Mouse (Mus musculus) gastrocnemius, postnatal 25 days (tissue): ENCODE results near the gene Stab1. TPM values are rescaled to one million over a fixed set of nuclear protein-coding genes. Genes with fewer than 3 reads are reported as not detected.

ENCODE experiments used
- DNase-seq: peaks from one replicate; pipeline ENCODE4 v3.0.0; 2022
- total RNA-seq, 2 experiments: library from RNA; stranded (reverse); gene quantifications; 1 replicate in 1 of 2; 2 replicates in 1 of 2; pipeline ENCODE4 v1.2.3; 2021

The Stab1 gene
- total RNA-seq, 2 experiments from 2014 or later, result 15.8 to 26.6 TPM

- peak; percentile 86 for DNase-seq
These were observed 26.6 kb upstream of the Stab1 start for GRCm38 (mm10) chr14:31194891-31195513.

- DNase-seq, result no peak
These were observed 26.0 kb upstream of the Stab1 start for GRCm38 (mm10) chr14:31194441-31194840.

GRCm38 (mm10) chr14:31193791-31194190, 25.4 kb upstream of the Stab1 start:
- no peak for DNase-seq

- DNase-seq, result no peak
These were observed 23.5 kb upstream of the Stab1 start for GRCm38 (mm10) chr14:31191936-31192335.

- no peak for DNase-seq
These were observed 20.9 kb upstream of the Stab1 start for GRCm38 (mm10) chr14:31189348-31189747.

- no peak for DNase-seq
These were observed 20.3 kb upstream of the Stab1 start for GRCm38 (mm10) chr14:31188771-31189181.

- DNase-seq, result no peak
These were observed 18.2 kb upstream of the Stab1 start for GRCm38 (mm10) chr14:31186656-31187055.

GRCm38 (mm10) chr14:31184195-31184594, 15.8 kb upstream of the Stab1 start:
- no peak for DNase-seq

- DNase-seq, result no peak
These were observed 15.1 kb upstream of the Stab1 start for GRCm38 (mm10) chr14:31183541-31183940.

GRCm38 (mm10) chr14:31182786-31183290, 14.4 kb upstream of the Stab1 start:
- no peak for DNase-seq

GRCm38 (mm10) chr14:31181512-31181911, 13.1 kb upstream of the Stab1 start:
- no peak for DNase-seq

- DNase-seq, result peak; percentile 57
These were observed 11.4 kb upstream of the Stab1 start for GRCm38 (mm10) chr14:31179677-31180365.

GRCm38 (mm10) chr14:31177715-31178114, 9.3 kb upstream of the Stab1 start:
- DNase-seq, result no peak

GRCm38 (mm10) chr14:31177287-31177686, 8.8 kb upstream of the Stab1 start:
- no peak for DNase-seq

- DNase-seq, result no peak
These were observed 5.1 kb upstream of the Stab1 start for GRCm38 (mm10) chr14:31173537-31173936.

- no peak for DNase-seq
These were observed 4.5 kb upstream of the Stab1 start for GRCm38 (mm10) chr14:31172781-31173455.

- DNase-seq, result no peak
These were observed 3.4 kb upstream of the Stab1 start for GRCm38 (mm10) chr14:31171821-31172220.

GRCm38 (mm10) chr14:31171386-31171785, 2.9 kb upstream of the Stab1 start:
- DNase-seq, result no peak

- no peak for DNase-seq
These were observed 2.5 kb upstream of the Stab1 start for GRCm38 (mm10) chr14:31170963-31171362.

GRCm38 (mm10) chr14:31169508-31169907, 1.1 kb upstream of the Stab1 start:
- DNase-seq, result no peak

- DNase-seq, result no peak
These were observed 1.6 kb downstream of the Stab1 start for GRCm38 (mm10) chr14:31166827-31167226.

- peak; percentile 39 for DNase-seq
These were observed 2.3 kb downstream of the Stab1 start for GRCm38 (mm10) chr14:31165991-31166630.

GRCm38 (mm10) chr14:31165458-31165857, 3.0 kb downstream of the Stab1 start:
- DNase-seq, result no peak
